Mouse (Mus musculus) liver, adult 2 months (tissue): ENCODE results near the gene Wdr61.

Experiments
- CTCF ChIP-seq: fragments of 200-500 bp; IDR thresholded peaks from 2 replicates; pipeline ENCODE4 v1.5.1; 2011; ENCODE audit warnings: low read depth, low read length, control low read depth
- POLR2A ChIP-seq: fragments of 200-500 bp; IDR thresholded peaks from 2 replicates; pipeline ENCODE4 v1.6.1; 2011; ENCODE audit warnings: low read length, control low read depth; ENCODE audit not compliant: insufficient read depth; ENCODE audit errors: extremely low read depth

DNA sequence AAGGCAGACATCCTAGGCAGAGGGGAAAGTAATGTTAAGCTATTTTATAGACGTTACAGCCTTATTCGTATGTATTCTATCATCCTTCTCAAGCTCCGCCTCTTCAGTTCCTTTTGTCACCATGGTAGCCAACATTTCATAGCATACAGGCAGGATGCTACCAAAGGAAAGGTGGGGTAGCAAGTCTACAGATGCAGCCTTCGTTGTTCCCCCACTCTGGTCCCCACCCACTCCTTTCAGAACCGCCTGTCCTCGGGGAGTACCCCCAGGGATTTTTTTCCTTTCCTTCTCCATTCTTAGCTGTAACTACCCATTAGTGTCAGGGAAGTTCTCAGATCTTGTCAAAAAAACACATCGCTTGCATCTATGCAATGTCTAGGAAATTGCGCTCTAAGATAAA, 45.0 kb upstream of the Wdr61 start:
- TF ChIP-seq CTCF: no peak
- TF ChIP-seq POLR2A: no peak
